In the genomic region with DNA sequence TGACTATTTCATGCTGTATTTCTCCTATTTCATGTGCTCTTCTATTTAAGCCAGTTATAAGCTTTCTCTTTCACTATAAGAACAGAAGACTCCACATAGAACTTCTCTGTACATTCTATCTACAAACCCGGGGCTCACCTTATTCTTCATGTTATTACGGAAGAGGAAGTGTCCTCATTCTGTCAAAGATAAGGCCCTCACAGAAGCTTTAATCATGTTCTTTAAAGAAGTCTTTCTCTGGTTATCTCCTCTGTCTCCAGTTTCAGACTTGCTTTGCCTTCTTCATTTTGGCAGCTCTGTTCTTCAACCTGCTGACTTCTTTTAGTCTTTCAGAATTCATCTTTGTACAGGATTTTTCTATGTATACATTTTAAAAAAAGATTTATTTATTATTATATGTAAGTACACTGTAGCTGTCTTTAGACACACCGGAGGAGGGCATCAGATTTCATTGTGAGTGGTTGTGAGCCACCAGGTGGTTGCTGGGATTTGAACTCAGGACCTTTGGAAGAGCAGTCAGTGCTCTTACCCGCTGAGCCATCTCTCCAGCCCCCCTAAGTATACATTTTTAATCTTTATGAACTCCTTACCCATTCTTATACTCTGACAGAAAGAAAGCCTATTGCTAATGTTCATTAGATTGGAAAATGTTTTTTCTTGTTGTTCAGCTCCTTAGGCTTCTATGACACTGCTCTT, we compare ENCODE assay signal across 1 mouse cellular context.
TF ChIP-seq lines count a peak whose summit lies in the region.

No protein-coding gene starts in this region.

TF ChIP-seq in MEL, 35 proteins besides CTCF, POLR2A, EP300 and RAD21 (continued from another document):
- TF ChIP-seq MYC (IDR thresholded peaks at IDR 0.05; ENCODE audit: low read depth, low read length) (peak; percentile 77), TAL1 (IDR thresholded peaks at IDR 0.05; ENCODE audit: low read length) (peak; percentile 63), MAZ (IDR thresholded peaks at IDR 0.05; ENCODE audit: low read depth, low read length) (peak; percentile 50; the same call in 1 of the 2 replicates), TCF12 (IDR thresholded peaks at IDR 0.05; ENCODE audit: low read depth, low read length) (peak; percentile 86), JUND (IDR thresholded peaks at IDR 0.05; ENCODE audit: low read depth, low read length) (peak; percentile 66), NELFE (IDR thresholded peaks at IDR 0.05; ENCODE audit: low read depth, low read length) (peak; percentile 18; the same call in 1 of the 2 replicates), MAX (IDR thresholded peaks at IDR 0.05; ENCODE audit: low read length) (peak; percentile 69), ZC3H11A (IDR thresholded peaks at IDR 0.05; ENCODE audit: low read depth, low read length) (no peak), CHD1 (IDR thresholded peaks at IDR 0.05; ENCODE audit: low read depth, low read length) (0 out of 2 replicates have a peak, but pooled peaks have one; percentile 57), KAT2A (conservative IDR thresholded peaks at IDR 0.05; ENCODE audit: low read depth, low read length) (peak; percentile 25; the same call in 1 of the 2 replicates), MXI1 (IDR thresholded peaks at IDR 0.05; ENCODE audit: low read depth, low read length) (peak; percentile 85), ZNF384 (IDR thresholded peaks at IDR 0.05; ENCODE audit: low read depth, low read length) (no peak), CHD2 (IDR thresholded peaks at IDR 0.05; ENCODE audit: low read length) (no peak), SMC3 (IDR thresholded peaks at IDR 0.05; ENCODE audit: low read depth, low read length) (no peak), SIN3A (IDR thresholded peaks at IDR 0.05; ENCODE audit: low read length) (peak; percentile 92), POLR2AphosphoS5 (IDR thresholded peaks at IDR 0.05; ENCODE audit: borderline replicate concordance, low read depth, low read length) (no peak), ZMIZ1 (IDR thresholded peaks at IDR 0.05; ENCODE audit: low read depth, low read length) (0 out of 2 replicates have a peak, but pooled peaks have one; percentile 50), ETS1 (IDR thresholded peaks at IDR 0.05; ENCODE audit: low read depth, low read length) (peak; percentile 91), E2F4 (IDR thresholded peaks at IDR 0.05; ENCODE audit: borderline replicate concordance, low read depth, low read length) (no peak; the same call in 1 of the 2 replicates), GATA1 (IDR thresholded peaks at IDR 0.05; ENCODE audit: low read depth, low read length) (peak; percentile 98), ELF1 (IDR thresholded peaks at IDR 0.05; ENCODE audit: low read depth, low read length) (peak; percentile 80), POLR2AphosphoS2 (IDR thresholded peaks at IDR 0.05; ENCODE audit: low read length) (0 out of 2 replicates have a peak, but pooled peaks have one; percentile 39), NRF1 (IDR thresholded peaks at IDR 0.05; ENCODE audit: insufficient read depth, low read depth, low read length, poor library complexity, severe bottlenecking) (no peak), HCFC1 (IDR thresholded peaks at IDR 0.05; ENCODE audit: low read depth, low read length) (peak; percentile 63), UBTF (IDR thresholded peaks at IDR 0.05; ENCODE audit: borderline replicate concordance, insufficient read depth, low read depth, low read length) (no peak), RCOR1 (IDR thresholded peaks at IDR 0.05; ENCODE audit: low read depth, low read length) (peak; percentile 94), ZKSCAN1 (IDR thresholded peaks at IDR 0.05; ENCODE audit: low read depth, low read length) (0 out of 2 replicates have a peak, but pooled peaks have one; percentile 7), USF1 (IDR thresholded peaks at IDR 0.05; ENCODE audit: low read depth, low read length) (no peak), MYB (IDR thresholded peaks at IDR 0.05; ENCODE audit: low read depth, low read length) (0 out of 2 replicates have a peak, but pooled peaks have one; percentile 24)
